Mouse (Mus musculus) erythroblast, embryonic 14.5 days (primary cell): ENCODE data around the gene Sox6. TPM values are rescaled to one million over a fixed set of nuclear protein-coding genes. Genes with fewer than 3 reads are reported as not detected.

Experiments
- H3K27me3 ChIP-seq: 2 replicates; pipeline ENCODE4 v1.6.1; 2012; ENCODE audit warnings: inconsistent platforms; ENCODE audit not compliant: control insufficient read depth
- H3K36me3 ChIP-seq: 2 replicates; pipeline ENCODE4 v1.6.1; 2012; ENCODE audit warnings: mild to moderate bottlenecking, inconsistent platforms; ENCODE audit not compliant: control insufficient read depth
- H3K4me1 ChIP-seq: 2 replicates; pipeline ENCODE4 v1.6.1; 2012; ENCODE audit warnings: inconsistent platforms; ENCODE audit not compliant: control insufficient read depth
- H3K4me3 ChIP-seq: replicated peaks from 2 replicates; pipeline ENCODE3; 2012; ENCODE audit warnings: moderate library complexity, mild to moderate bottlenecking, inconsistent platforms
- H3K9me3 ChIP-seq: 2 replicates; pipeline ENCODE4 v1.6.1; 2012; ENCODE audit warnings: low read length, inconsistent platforms, mixed read lengths; ENCODE audit not compliant: control insufficient read depth
- GATA1 ChIP-seq: IDR thresholded peaks from 2 replicates; pipeline ENCODE4 v1.6.1; 2012; ENCODE audit warnings: low read length, inconsistent platforms, mixed read lengths
- TAL1 ChIP-seq: IDR thresholded peaks from 3 replicates; pipeline ENCODE4 v1.6.1; 2012; ENCODE audit warnings: low read length, inconsistent platforms, mixed read lengths
- polyA plus RNA-seq: library from polyadenylated mRNA; stranded (reverse); fragments of >175 nt; gene quantifications from 2 replicates; pipeline ENCODE4 v1.2.3, GENCODE M21; 2012

Gene Sox6
- polyA plus RNA-seq, 1 experiment = 3.7 TPM

DNA sequence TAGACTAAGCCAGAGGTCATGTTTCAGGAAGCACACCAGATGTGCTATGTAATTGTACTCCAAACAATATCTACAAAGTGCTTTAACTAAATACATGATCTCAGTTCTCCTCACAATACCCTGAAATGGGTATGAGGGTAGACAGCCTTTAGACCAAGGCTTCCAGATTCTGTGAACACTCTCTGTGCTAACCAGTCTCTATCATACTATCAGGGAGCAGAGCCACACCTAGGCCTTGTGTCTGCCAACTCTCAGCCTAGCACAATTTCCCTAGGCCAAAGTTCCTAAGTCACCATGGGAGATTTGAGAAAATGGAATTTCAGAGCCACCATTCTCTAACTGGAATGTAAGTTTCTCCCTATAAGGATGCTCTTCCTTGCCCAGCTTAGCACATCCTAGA is 537.8 kb downstream of the Sox6 start:
- no peaks in the 10 kb centered on the region for H3K4me1 ChIP-seq
- H3K27me3 ChIP-seq = no peaks in the 10 kb centered on the region
- no peaks in the 10 kb centered on the region for H3K9me3 ChIP-seq
- TF ChIP-seq GATA1 = no peak
- TF ChIP-seq TAL1 = no peak
- no peak overlapping the region for H3K4me3 ChIP-seq
- H3K36me3 ChIP-seq = peaks cover 48% of the 10 kb centered on the region

DNA sequence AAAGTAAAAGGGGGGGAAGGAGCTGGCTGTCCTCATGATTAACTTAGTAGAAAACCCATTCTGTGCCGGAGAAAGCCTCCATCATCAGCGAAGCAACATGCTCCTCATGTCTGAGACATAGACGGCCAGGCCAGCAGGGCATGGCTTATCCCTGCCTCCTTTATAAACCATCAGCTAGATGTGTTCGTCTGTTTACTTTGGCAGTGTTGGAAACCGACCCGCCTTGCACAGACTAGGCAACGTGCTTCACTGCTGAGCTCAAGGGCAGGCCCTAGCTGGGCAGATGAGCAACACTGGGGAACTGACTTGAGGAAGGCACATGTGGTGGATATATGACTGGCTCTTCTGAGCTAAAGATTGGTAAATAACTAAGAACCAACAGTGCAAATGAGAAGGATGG is 538.4 kb downstream of the Sox6 start:
- no peaks in the 10 kb centered on the region for H3K9me3 ChIP-seq
- H3K4me1 ChIP-seq = no peaks in the 10 kb centered on the region
- TF ChIP-seq GATA1 (no peak), TAL1 (no peak)
- peaks cover 46% of the 10 kb centered on the region for H3K36me3 ChIP-seq
- H3K4me3 ChIP-seq = no peak overlapping the region
- H3K27me3 ChIP-seq = no peaks in the 10 kb centered on the region

DNA sequence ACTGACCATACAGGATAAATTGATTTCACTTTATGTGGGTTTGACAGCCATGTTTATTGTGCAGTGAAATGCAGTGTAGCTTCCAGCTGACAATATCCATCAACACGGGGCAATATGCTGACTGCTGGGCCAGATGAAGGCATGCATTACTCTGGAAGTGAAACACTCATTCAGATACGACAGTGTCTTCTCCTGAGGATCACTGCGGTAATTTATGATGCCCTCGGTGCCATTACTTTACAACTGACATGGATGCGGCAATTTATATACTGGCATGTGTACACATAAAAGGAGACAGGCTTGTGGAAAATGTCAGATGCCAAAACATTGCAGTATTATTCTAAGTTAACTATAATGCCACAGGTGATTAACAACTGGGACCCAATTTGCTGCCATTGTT is 546.9 kb downstream of the Sox6 start:
- Histone ChIP-seq H3K4me1 (no peaks in the 10 kb centered on the region), H3K36me3 (peaks cover 62% of the 10 kb centered on the region), H3K27me3 (no peaks in the 10 kb centered on the region), H3K9me3 (no peaks in the 10 kb centered on the region), H3K4me3 (no peak overlapping the region)
- no peak for TF ChIP-seq GATA1

DNA sequence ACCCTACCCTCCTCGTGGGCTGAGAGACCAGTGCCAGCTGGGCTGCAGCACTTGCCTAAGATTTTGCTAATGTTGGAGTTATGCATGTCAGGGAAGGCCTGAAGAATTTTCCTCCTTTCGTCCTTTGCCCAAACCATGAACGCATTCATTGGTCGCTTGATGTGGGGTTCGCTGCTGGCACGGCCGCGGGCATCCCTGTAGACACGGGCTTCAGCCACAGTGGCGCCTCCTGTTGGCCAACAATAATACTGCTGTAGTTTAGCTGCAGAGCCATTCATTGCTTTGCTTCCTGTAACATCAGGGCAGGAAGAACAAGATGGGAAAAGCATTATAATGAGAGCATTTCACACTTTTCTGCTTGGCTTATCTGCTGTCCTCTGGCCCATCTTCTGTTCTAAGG is 549.0 kb downstream of the Sox6 start:
- TF ChIP-seq GATA1 (no peak), TAL1 (no peak)
- no peaks in the 10 kb centered on the region for H3K27me3 ChIP-seq
- no peak overlapping the region for H3K4me3 ChIP-seq
- peaks cover 78% of the 10 kb centered on the region for H3K36me3 ChIP-seq
- H3K4me1 ChIP-seq = no peaks in the 10 kb centered on the region
- H3K9me3 ChIP-seq = no peaks in the 10 kb centered on the region

DNA sequence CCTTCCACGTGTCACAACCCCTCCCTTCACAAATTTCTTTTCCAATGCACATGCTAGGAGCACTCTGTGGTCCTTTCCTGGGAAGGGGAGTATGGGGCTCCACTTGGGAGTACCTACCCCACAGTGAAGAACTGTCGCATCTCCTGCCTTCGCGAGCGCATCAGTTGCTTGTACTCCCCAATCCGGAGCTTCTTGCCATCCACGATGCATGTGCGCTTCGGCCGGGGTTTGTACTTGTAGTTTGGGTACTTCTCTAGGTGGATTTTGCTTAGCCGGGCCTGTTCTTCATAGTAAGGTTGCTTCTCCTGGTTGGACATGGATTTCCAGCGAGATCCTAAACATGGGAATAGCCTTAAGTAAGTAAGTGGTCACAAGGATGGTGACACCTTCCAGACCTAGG is 552.2 kb downstream of the Sox6 start:
- Histone ChIP-seq H3K36me3 (peaks cover 95% of the 10 kb centered on the region), H3K4me1 (no peaks in the 10 kb centered on the region), H3K4me3 (no peak overlapping the region), H3K27me3 (no peaks in the 10 kb centered on the region), H3K9me3 (no peaks in the 10 kb centered on the region)
- TF ChIP-seq TAL1 (no peak), GATA1 (no peak)

DNA sequence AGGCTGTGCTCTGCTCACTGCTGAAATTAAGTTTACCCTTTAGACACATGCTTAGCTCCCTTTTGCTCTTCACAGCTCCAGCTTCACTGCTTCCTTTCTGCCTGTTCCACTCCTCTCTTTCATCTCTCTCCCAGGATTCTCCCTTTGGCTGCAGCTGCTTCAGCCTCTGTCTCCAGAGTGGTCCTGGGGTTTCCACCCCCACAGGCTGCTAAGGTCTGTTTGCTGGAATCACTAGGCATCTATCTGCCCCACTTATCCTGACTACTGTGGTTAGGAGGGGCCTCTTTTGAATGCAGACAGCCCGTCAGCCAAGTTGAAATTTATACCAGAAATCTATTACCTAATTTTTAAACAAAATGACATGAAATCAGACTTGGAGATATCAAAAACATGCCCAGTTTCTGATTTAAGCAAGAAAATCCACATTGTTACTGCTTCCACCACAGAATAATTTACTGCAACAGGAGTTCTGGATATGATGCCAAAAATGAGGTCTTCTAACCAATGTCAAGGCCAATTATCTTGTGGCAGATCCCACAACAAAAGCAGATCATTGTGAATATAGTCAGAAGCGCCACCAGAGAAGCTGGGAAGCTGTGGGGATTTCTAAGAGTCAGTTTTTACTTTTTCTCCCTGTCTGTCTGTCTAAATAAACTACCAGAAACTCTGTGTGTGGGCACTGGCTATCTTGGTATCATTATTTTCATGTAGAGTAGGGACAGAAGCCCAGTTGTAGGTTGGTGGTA is 552.8 kb downstream of the Sox6 start:
- H3K9me3 ChIP-seq = no peaks in the 10 kb centered on the region
- TF ChIP-seq GATA1 (no peak), TAL1 (no peak)
- H3K36me3 ChIP-seq = peaks cover 96% of the 10 kb centered on the region
- H3K4me1 ChIP-seq = no peaks in the 10 kb centered on the region
- H3K27me3 ChIP-seq = no peaks in the 10 kb centered on the region
- no peak overlapping the region for H3K4me3 ChIP-seq

DNA sequence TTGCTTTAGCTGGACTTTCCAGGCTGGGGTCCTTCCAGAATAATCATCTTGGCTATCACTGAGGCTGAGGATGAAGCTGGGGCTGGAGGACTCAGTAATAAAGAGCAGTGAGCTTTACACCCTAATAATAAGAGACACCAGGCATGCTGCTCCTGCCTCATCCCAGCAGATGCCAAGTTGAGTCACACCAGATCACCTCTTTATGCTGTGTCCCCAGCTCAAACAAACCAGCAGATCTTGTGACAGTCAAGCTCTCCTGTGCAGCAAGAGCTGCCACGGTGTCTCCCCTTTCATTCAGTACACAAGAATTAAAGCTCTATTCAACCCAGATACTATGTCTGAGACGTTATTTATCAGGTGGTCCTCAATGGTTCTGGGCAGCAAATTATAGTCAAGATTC is 560.8 kb downstream of the Sox6 start:
- TF ChIP-seq GATA1 (no peak), TAL1 (no peak)
- Histone ChIP-seq H3K27me3 (no peaks in the 10 kb centered on the region), H3K9me3 (no peaks in the 10 kb centered on the region)

DNA sequence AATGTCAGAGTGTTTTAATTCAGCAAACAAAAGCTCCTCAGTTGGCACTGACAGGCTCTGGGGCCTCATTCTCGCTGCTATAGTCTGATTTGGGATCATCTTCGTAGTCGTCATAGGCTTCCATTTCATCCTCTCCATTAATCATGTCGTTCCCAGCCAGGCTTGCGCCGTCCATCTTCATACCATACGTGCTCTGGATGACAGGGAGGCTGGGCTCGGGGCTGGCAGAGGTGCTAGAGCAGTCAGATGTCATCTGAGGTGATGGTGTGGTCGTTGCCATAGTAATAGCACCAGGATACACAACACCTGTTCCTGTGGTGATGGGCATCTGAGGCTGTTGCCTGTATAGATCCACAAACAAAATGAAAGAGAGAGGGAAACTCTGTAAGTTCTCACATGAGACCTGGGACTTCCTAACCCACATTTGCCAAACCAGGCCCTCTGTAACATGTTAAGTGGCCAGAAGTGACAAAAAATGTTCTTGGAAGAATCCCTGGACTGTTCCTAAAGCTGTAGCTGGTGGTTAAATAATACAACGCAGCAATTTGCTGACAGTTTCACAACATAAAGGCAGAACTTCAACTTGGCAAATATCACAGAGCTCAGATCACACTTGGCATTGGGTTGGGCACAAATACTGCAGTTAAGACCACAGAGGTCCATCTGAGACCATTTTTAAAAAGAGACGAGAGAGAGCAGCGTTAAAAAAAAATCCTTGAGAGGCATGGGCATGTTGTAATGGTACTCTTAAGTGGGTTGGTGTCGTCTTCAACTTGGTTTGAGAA is 561.5 kb downstream of the Sox6 start:
- no peaks in the 10 kb centered on the region for H3K27me3 ChIP-seq
- H3K9me3 ChIP-seq = no peaks in the 10 kb centered on the region
- H3K36me3 ChIP-seq = peaks cover 92% of the 10 kb centered on the region
- no peaks in the 10 kb centered on the region for H3K4me1 ChIP-seq
- no peak overlapping the region for H3K4me3 ChIP-seq
- TF ChIP-seq GATA1 (no peak), TAL1 (no peak)

More for the DNA sequence above, 560.8 kb downstream of the Sox6 start:
- no peak overlapping the region for H3K4me3 ChIP-seq
- H3K36me3 ChIP-seq = peaks cover 92% of the 10 kb centered on the region
- no peaks in the 10 kb centered on the region for H3K4me1 ChIP-seq

DNA sequence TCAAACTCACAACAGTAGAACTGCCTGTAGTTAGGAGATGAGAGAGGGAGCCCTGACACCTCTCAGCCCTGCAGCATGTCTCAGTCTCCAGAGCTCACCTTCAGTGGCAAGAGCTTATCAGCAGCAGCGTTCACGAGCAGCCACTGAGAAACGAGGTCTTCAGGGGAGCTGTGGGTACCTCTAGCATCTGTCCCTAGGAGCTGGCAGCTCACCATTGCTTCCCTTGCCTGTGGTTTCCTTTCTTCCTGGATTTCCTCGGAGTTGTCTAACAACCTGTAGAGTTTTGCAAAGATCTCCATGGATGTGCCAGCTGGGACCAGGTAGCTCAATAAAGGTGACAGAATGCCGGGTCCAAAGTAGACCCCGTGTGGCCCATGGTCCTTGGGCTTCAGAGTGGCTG is 563.4 kb downstream of the Sox6 start:
- H3K27me3 ChIP-seq = no peaks in the 10 kb centered on the region
- no peaks in the 10 kb centered on the region for H3K9me3 ChIP-seq
- peaks cover 90% of the 10 kb centered on the region for H3K36me3 ChIP-seq
- H3K4me1 ChIP-seq = no peaks in the 10 kb centered on the region
- TF ChIP-seq GATA1 (no peak), TAL1 (no peak)
- H3K4me3 ChIP-seq = no peak overlapping the region
